Mouse (Mus musculus) olfactory bulb, adult 2 months (tissue): ENCODE measurements around the gene Prss43.

ENCODE experiments used
- CTCF ChIP-seq: fragments of 200-500 bp; IDR thresholded peaks from 2 replicates; pipeline ENCODE4 v1.5.1; 2012; ENCODE audit warnings: low read depth, mild to moderate bottlenecking, low read length, moderate library complexity; ENCODE audit not compliant: insufficient read depth
- POLR2A ChIP-seq: fragments of 200-500 bp; IDR thresholded peaks from 2 replicates; pipeline ENCODE4 v1.6.1; 2012; ENCODE audit warnings: mild to moderate bottlenecking, low read depth, low read length, moderate library complexity; ENCODE audit not compliant: insufficient read depth

DNA sequence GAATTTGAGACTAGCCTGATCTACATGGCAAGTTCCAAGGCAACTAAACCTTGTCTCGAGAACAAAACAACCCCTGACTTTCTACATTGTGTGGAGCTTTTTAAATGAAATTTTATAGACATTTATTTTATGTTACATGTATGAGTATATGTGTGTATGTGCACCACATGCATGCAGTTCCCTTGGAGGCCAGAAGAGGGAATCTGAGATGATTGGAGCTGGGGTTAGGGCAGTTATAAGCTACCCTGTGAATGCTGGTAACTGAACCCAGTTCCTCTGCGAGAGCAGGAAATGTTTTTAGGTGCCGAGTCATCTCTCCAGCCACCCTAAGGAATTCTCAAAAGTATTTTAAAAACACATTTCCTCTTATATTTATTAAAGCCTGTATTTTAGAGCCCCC, 38.3 kb upstream of the Prss43 start:
- TF ChIP-seq POLR2A, result no peak
- no peak for TF ChIP-seq CTCF
